8 mouse cellular contexts compared by ENCODE assay signal in the genomic region with DNA sequence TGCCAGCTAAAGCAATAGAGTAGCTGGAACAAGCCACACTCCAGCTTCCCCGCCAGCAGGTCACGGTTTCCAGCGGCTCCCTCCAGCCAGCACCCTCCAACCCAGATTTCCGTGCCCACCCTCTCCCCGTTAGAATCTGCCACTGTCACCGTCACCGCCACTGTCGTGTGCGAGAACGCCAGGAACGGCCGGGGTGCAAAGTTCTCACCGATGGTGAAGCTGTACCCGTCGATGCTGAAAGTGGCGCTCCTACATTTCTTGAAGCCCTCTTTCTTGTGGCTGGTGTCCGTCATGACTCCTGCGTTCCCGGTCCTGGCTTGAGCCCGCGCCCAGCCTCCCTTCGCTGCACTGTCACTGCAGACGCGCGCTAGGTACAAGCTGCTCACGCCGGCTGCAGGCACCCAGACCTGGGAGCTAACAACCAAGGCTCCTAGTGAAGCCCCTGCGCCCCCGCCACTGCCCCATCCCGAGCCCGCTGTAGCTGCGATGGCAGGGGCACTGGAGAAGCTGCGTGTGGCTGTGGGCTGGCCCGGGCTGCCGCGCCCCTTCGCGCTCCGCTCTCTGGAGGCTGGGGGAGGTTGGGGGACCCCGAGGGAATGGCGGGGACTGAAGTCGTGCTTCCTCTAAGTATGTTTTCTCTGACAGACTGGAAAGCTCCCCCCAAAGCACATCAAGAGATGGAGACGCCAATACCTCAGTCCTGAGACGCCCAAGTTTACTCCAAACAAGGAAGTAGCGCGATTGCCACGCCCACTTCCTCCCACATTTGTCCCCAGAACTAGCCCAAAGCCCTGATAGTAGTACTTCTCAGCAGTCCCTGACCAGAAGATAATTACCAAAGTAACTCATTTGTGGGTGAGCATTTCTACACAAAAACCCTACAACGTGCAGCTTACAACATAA. TPM values are rescaled to one million over a fixed set of nuclear protein-coding genes. Genes with fewer than 3 reads are reported as not detected.
DNase-seq lines count a peak whose midpoint lies in the region; ATAC-seq and TF ChIP-seq lines count a peak whose summit lies in the region.

Gene Pde1c (minus strand): TSS at position 634 of the 903 bp plus-strand sequence.

- intact Hi-C loops in left cerebral cortex, adult 2 months (cut with DNase I), result no loop called here

- peak; percentile 90 for ATAC-seq in intestine, embryonic 15.5 days
- peak; percentile 67; the same call in 1 of the 2 replicates for ATAC-seq in liver, embryonic 13.5 days (ENCODE audit: low read depth)
- ATAC-seq in monocyte, adult 5-6 weeks (replicated peaks; ENCODE audit: insufficient number of reproducible peaks, low FRiP score, low TSS enrichment, poor library complexity, severe bottlenecking), result 0 out of 2 replicates have a peak, but pooled peaks have one; percentile 31

- 2% methylated on average over 48 of the region's 48 CpGs for WGBS in cerebellum, adult 2 months
- under 1% methylated on average over 48 of the region's 48 CpGs for WGBS in intestine, embryonic 15.5 days
- WGBS in liver, embryonic 13.5 days (ENCODE audit: insufficient replicate concordance), result 1% methylated on average over 48 of the region's 48 CpGs

- peaks cover 1% of the 10 kb centered on the region; the same call in 1 of the 2 replicates for H3K27me3 ChIP-seq in cerebellum, adult 2 months (ENCODE audit: control insufficient read depth, insufficient read depth, low read length)
- H3K27me3 ChIP-seq in intestine, embryonic 15.5 days (replicated peaks), result peaks cover 6% of the 10 kb centered on the region; the same call in 1 of the 2 replicates
- 0 out of 2 replicates have a peak, but pooled peaks cover 6% of the 10 kb centered on the region for H3K27me3 ChIP-seq in liver, embryonic 13.5 days

- H3K27ac ChIP-seq in left cerebral cortex, adult 2 months, result no peak within 1 kb of the TSS
- H3K27ac ChIP-seq in cerebellum, adult 2 months (ENCODE audit: insufficient read depth, low read length), result no peak within 1 kb of the TSS
- no peak within 1 kb of the TSS for H3K27ac ChIP-seq in intestine, embryonic 15.5 days
- no peak within 1 kb of the TSS for H3K27ac ChIP-seq in liver, embryonic 13.5 days

- TF ChIP-seq CTCF in left cerebral cortex, adult 2 months (IDR thresholded peaks at IDR 0.05), result no peak
- no peak for TF ChIP-seq CTCF in cerebellum, adult 2 months (IDR thresholded peaks at IDR 0.05; ENCODE audit: borderline replicate concordance, insufficient read depth, low read depth, low read length)

- peak; percentile 14 to 30 for DNase-seq in left cerebral cortex, adult 2 months (ENCODE audit: extremely low spot score in 1 of 2, low spot score in 2 of 2)
- DNase-seq in left cerebral cortex, adult 11 months (ENCODE audit: low spot score), result no peak
- DNase-seq in cerebellum, adult 2 months, result peak; percentile 33 to 49
- peak; percentile 17 to 23 for DNase-seq in gastrocnemius, postnatal 4 days (ENCODE audit: low spot score in 2 of 2)
- DNase-seq in liver, embryonic 13.5 days, result peak; percentile 31
- DNase-seq in thymus, postnatal 25 days, result peak; percentile 32

- H3K9ac ChIP-seq in intestine, embryonic 15.5 days, result peak within 1 kb of the TSS; percentile 58
- H3K9ac ChIP-seq in liver, embryonic 13.5 days, result peak within 1 kb of the TSS; percentile 53

- TF ChIP-seq POLR2A in cerebellum, adult 2 months (IDR thresholded peaks at IDR 0.05; ENCODE audit: borderline replicate concordance, insufficient read depth, low read length), result no peak

- H3K4me2 ChIP-seq in intestine, embryonic 15.5 days (replicated peaks), result peak within 1 kb of the TSS; percentile 99
- peak within 1 kb of the TSS; percentile 74 for H3K4me2 ChIP-seq in liver, embryonic 13.5 days

- peak within 1 kb of the TSS; percentile 58 for H3K4me3 ChIP-seq in left cerebral cortex, adult 2 months
- H3K4me3 ChIP-seq in cerebellum, adult 2 months (replicated peaks; ENCODE audit: insufficient read depth, low read depth, low read length), result peak within 1 kb of the TSS; percentile 51
- H3K4me3 ChIP-seq in intestine, embryonic 15.5 days (replicated peaks), result peak within 1 kb of the TSS; percentile 73
- peak within 1 kb of the TSS; percentile 66 for H3K4me3 ChIP-seq in liver, embryonic 13.5 days (replicated peaks)

- H3K36me3 ChIP-seq in intestine, embryonic 15.5 days, result no peaks in the 10 kb centered on the region
- no peaks in the 10 kb centered on the region for H3K36me3 ChIP-seq in liver, embryonic 13.5 days

- no peaks in the 10 kb centered on the region for H3K4me1 ChIP-seq in cerebellum, adult 2 months (ENCODE audit: control insufficient read depth, insufficient read depth, low read length)
- no peaks in the 10 kb centered on the region for H3K4me1 ChIP-seq in intestine, embryonic 15.5 days (replicated peaks)
- peaks cover 3% of the 10 kb centered on the region; the same call in 1 of the 2 replicates for H3K4me1 ChIP-seq in liver, embryonic 13.5 days (replicated peaks)

- no peaks in the 10 kb centered on the region for H3K9me3 ChIP-seq in intestine, embryonic 15.5 days
- no peaks in the 10 kb centered on the region for H3K9me3 ChIP-seq in liver, embryonic 13.5 days (replicated peaks)

RNA-seq across cellular contexts. Expression of gene Pde1c, which starts in this region (rescaled TPM):
- 1 to 10 TPM; 3.1 to 6.3 TPM for total RNA-seq in left cerebral cortex, adult 2 months (2021)
- polyA plus RNA-seq in cerebellum, adult 2 months (2012; rRNA removed), result 29.9 and 35.3 TPM in 2 replicates
- 1 to 10 TPM; 5.5 to 5.8 TPM for total RNA-seq in gastrocnemius, postnatal 4 days (2021)
- polyA plus RNA-seq in intestine, embryonic 15.5 days (2015; fragmentation: Nextera tagmentation; extraction: Ambion mirVana), result 1.9 TPM in 2 replicates
- polyA plus RNA-seq in liver, embryonic 13.5 days (2015; fragmentation: Nextera tagmentation; extraction: Ambion mirVana), result 0.48 and 0.88 TPM in 2 replicates
- 1.0 to 3.6 TPM (median 2.7 TPM) in 3 replicates for total RNA-seq in monocyte, adult 5-6 weeks (2017)

Comparison
In these comparisons a context has a peak if more than half of its experiments do, and no peak if none do; other contexts are left out.
1. RNA of gene Pde1c (polyA plus RNA-seq): 29.9 to 35.3 TPM in cerebellum, adult 2 months; 1.9 TPM in intestine, embryonic 15.5 days and 0.48 to 0.88 TPM in liver, embryonic 13.5 days; every median in the first group is over 10 times any median in the second.
2. Peak in DNase-seq, ATAC-seq, H3K4me3 ChIP-seq, H3K9ac ChIP-seq and H3K4me2 ChIP-seq in liver, embryonic 13.5 days; RNA of the gene not detected or under 1 TPM.
3. ATAC-seq: peak in every context shown above with its lines; median percentile 90 in intestine, embryonic 15.5 days; 67 in liver, embryonic 13.5 days; 31 in monocyte, adult 5-6 weeks.
4. Peak in every context shown above with its lines, with median percentiles within 50 percentile points of each other: H3K4me3 ChIP-seq.